Mouse (Mus musculus) heart, adult 9 months (tissue): ENCODE data around the gene Dact3.
A peak's percentile ranks its signal among the peaks of the same experiment; 100 is the strongest.

Experiments
- DNase-seq, 2 experiments: peaks; one replicate each; pipeline ENCODE4 v3.0.0; 2022; ENCODE audit warnings: low spot score in 2 of 2

The Dact3 gene

DNA sequence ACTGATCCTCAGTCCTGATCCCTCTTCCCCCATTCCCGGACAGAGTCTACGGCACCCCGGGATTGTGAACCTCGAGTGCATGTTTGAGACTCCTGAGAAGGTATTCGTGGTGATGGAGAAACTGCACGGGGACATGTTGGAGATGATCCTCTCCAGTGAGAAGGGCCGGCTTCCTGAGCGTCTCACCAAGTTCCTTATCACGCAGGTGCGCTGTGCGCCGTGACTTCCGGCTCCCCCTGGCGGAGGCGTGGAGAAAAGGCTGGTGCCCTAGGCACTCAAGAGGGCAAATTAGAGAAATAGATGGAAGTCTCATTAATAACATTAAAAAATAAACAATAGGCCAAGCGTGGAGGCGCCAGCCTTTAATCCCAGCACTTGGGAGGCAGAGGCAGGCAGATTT is 16.8 kb upstream of the Dact3 start:
- DNase-seq: no peak

DNA sequence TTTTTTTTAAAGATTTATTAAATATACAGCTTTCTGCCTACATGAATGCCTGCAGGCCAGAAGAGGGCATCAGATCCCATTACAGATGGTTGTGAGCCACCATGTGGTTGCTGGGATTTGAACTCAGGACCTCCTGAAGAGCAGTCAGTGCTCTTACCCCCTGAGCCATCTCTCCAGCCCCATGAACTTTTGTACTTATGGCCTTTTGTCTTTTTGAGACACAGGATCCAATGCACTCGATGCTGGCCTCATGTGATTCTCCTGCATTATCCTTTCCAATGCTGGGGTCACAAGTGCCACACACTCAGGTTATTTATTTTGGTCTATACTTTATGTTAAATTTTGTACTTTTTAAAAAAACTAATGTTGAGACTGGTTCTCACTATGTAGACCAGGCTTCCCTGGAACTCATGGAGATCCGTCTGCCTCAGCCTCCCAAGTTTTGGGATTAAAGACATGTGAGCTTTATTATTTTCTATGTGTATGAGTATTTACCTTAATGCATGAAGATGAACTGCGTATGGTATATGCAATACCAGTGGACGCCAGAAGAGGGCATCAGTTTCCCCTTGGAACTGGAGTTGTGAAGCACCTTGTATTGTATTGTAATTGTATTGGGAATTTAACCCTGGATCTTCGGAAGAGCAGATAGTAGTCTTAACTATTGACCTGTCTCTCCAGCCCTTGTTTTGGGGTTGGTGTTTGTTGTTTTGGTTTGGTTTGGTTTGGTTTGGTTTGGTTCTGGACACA is 15.0 kb upstream of the Dact3 start:
- peak in 1 of 2 experiments; percentile 51 for DNase-seq

DNA sequence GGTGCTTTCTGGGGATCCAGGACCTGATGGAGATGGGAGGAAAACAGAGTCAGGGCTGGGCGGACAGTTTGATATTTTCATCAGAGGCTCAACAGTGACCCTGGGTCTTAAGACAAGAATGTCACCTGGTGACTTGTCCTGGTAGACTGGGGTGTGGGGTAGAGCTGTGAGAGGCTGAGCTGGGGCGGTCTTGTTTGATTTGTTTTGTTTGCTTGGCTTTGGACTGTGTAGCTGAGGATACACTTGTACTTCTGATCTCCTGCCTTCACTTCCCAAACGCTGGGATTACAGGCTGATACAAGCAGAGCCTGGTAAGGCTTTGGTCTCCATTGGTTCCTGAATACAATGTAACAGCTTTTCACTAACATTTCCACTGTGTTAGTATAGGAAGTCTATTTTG is 7.6 kb upstream of the Dact3 start:
- no peak for DNase-seq

DNA sequence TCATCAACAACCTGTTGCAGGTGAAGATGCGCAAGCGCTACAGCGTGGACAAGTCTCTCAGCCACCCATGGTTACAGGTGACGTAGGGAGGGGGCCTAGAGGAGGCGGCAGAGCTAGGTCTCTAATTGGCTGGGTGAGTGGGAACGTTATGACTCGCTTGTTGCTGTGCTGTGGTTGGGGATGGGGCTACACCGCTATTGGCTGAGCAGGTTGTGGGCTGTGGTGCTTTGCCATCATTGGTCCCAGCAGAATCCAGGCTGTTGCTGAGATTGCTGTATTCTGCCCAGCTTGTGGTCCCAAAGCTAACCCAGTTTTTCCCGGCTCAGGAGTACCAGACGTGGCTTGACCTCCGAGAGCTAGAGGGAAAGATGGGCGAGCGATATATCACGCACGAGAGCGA is 5.6 kb upstream of the Dact3 start:
- no peak for DNase-seq

DNA sequence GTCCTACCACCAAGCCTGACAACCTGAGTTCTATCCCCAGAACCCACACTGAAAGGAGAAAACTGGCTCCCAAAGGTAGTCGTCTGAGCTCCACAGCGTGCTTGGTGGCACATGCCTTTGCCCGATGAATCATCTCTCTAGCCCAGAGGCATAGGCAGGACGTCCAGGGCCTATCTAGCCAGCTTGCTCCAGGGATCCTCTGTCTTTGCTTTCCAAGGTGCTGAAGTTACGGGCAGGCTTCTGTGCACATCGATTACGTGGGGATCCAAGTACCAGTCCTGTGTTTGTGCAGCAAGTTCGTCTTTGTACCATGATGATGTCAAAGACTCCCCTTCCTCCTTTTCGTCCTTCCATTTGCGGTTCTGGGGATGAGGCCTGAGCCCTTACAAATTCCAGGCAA is 3.5 kb upstream of the Dact3 start:
- no peak for DNase-seq

DNA sequence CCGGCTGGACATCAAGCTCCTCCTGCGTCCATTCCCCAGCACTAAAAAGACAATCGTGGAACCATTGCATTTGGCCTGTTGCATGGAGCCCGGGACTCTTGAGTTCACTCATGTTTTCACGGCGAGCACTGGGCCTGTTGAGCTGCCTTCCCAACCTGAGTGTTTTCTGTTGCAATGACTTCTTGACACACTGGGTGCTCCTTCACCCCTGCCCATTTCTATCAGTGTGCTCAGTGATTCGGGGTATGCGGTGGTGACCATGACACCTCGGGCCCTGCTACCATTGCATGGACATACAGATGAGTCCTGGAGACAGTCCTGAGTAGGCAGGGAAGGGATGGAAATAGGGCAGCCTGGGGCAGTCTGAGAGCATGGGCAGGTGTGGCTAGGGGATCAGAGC is 2.6 kb upstream of the Dact3 start:
- DNase-seq: no peak

DNA sequence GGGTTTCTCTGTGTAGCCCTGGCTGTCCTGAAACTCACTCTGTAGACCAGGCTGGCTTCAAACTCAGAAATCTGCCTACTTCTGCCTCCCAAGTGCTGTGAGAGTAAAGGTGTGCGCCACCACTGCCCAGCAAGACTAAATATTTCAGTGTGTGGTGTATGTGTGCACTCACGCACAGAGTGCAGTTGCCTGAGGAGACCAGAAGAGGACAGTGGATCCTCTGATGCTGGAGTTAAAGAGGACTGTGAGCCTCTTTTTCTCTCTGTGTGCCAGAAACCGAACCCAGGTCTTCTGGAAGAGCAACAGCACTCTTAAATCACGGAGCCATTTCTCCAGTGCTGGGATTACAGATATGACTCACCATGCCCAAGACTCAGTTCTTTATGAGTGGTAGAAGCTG is 1.7 kb upstream of the Dact3 start:
- no peak for DNase-seq

DNA sequence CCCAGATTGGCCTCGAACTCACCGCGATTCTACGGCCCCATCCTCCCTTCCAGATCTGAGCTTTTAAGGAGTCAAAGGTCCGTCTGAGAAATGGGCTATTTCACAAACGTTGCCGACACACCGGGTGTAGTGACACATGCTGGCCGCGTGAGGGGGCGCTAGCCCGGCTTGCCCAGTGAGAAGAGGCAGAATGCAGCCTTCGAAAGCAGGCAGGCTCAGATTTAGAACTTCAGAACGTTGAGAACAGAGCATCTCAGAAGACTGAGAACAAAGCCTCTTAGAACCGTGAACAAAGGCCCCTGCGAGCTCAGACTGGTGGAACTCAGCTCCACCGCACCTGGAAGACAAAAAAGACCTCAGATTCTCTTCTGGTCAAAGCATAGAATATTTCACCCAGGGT is 927 bp upstream of the Dact3 start:
- DNase-seq: peak; percentile 69 to 77

DNA sequence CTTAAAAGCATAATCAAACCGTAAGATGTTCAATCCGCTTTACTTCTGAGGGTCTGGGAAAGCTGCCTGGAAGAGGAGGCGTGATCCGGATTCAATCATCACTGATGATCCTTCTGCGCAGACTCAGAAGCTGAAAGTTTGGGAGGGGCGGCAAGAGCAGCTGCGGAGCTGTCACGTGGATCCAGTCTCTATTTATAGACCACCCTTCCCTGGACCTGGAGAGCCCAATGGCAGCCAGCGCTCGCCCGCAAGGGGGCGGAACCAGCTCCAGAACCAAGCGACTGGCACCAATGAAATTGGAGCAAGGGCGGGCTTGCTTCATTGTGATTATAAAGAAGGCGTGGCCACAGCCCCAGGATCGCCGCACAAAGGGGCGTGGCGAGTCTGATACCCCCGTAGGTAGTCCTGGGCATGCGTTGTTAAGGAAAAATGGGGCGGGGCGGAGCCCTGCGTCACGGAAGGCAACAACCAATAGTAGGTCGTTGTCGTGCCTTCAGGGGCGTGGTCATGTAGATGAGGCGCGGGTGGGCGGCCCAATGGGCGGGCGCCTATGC is 284 bp upstream of the Dact3 start:
- peak; percentile 100 for DNase-seq

DNA sequence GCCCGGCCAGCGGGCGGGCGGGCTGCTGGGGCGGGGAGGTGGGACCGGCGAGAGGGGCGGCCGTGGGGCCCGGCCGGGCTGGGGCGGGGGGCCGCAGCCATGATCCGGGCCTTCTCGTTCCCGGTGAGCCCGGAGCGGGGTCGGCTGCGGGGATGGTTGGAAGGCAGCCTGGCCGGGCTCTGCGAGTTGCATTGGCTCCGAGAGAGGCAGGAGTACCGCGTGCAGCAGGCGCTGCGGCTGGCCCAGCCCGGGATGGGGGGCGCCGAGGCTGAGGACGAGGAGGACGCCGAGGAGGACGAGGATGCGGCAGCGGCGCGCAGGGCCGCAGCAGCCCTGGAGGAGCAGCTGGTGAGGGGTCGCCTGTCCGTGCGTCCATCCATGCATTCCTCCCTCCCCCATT is 209 bp downstream of the Dact3 start:
- DNase-seq: no peak

DNA sequence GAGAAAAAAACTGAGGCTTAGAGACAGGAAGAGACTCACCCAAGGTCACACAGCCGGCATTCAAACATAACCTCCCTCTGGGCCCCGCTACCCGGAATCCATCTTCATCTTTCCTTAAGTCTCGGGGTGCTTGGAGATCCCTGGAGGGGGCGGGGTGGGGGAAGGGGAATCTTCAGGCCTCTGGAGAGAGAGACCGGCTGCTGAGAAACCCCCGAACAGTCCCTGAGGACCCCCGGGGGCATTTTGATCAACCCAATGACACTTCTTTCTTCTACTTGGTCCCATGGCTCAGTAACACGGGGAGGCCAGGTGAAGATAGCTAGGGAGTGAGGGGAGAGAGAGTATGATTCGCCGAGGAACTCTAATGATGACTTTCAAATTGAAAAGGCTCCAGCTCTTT is 889 bp downstream of the Dact3 start:
- no peak for DNase-seq

DNA sequence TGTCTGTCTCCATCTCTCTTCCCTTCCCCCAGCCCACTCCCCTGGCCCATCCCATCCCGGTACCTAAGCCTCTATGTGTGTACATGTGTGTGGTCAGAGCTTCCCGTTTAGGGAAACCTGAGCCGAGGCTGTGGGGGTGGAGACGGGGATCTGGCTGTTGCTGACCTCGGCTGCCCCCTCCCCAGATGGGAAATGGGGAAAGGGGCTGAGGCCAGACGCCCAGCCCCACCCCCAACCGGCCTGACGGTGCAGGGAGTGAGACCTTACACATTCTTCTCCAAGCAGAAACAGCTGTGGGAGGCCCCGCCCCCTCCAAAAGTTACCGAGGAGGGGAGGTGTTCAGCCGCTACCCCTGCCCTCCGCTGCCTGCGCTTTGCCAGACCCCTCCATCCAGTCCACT is 1.5 kb downstream of the Dact3 start:
- no peak for DNase-seq

DNA sequence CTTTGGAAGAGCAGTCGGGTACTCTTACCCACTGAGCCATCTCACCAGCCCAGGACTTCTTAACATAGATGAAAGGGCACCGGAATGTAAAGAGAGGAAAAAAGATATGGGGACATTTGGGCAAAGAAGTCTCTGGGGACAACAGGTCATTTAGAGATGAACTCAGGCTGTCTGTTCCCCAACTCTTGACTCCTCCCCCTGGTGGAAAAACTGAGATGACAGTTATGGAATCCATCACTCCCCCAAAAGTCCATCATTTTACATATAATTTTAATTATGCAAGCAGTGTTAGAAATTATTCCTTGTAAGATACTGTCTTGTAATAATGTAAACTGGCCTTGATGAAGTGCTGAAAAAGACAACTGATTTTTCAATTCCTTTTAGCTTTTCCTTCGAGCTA is 2.6 kb downstream of the Dact3 start:
- no peak for DNase-seq

DNA sequence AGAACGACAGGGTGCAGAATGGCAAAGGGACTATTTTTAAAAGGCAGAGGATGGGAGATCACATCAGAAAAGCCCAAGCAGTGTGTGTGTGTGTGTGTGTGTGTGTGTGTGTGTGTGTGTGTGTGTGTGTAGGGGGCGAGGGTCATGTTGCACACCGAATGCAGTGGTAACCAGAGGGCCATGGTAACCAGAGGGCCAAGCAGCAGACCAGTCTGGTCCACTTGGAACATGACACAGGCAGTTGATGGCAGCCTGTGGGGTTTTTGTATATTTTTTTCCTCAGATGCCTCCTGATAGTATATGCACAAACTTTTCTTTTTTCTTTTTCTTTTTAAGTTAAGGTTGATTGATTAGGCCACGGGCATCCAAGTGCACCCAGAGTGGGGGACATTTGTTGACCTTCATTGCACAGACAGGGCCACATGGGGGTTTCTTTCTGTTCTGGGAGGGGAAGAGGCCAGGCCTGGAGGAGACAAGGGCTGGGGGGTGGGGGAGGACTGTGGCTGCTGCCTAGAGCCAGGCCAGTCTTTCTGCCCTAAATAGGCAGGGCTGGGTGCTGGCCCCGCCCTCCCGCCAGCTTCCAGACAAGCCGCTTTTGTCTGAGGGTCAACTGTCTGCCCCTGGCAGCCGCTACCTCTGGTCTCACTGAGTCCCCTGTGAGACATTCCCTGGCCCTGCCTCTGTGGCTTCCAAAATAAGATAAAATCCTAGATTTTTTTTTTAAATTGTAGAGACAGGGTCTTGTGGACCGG is 4.9 kb downstream of the Dact3 start:
- DNase-seq: peak; percentile 61 to 72

DNA sequence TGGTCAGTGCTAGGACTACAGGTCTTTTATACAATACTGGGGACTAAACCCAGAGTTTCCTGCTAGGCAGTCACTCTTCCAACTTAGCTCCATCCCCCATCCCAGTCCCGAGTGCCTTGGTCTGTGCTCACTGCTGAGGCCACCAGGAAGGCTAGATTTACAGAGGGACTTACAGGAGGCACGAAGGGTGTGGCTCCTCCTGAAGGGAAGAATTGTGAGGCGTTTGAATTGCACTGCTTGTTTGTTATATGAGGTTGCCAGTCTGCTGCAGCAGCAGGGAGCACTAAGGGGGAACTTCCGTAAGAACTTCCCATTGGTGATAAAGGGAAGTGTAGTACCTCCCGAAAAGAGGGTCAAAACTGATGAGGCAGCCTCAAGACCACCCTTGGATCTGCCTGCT is 5.5 kb downstream of the Dact3 start:
- no peak for DNase-seq

DNA sequence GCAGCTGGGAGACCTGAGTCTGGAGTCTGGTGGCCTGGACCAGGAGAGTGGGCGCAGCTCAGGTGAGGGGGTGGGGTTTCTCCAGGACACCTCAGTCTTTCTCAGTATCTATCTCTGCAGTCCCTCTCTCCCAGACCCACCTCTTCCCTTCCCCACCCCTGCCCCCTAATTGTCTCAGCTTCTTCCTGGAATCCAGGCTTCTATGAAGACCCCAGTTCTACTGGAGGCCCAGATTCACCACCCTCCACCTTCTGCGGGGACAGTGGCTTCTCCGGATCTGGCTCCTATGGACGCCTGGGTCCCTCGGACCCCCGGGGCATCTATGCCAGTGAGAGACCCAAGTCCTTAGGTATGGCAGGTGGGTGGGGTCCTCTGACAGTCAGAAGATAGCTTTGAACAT is 8.0 kb downstream of the Dact3 start:
- no peak for DNase-seq

DNA sequence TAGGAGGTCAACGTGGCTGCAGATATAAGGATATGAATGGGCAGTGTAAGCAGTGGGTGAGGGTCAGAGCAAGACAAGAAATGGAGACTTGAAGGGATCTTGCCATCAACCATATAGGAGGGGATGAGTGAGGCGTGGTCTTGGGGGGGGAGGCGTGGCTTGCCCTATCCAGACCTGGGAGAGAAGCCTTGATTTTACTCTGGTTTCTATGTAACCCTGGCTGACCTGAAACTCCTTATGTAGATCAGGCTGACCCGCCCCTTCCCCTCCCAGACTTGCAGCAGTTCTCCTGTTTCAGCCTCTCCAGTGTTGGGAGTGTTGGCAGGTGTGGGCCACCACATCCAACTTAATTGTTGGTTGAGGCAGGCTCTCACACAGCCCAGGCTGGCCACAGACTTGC is 9.2 kb downstream of the Dact3 start:
- DNase-seq: no peak

DNA sequence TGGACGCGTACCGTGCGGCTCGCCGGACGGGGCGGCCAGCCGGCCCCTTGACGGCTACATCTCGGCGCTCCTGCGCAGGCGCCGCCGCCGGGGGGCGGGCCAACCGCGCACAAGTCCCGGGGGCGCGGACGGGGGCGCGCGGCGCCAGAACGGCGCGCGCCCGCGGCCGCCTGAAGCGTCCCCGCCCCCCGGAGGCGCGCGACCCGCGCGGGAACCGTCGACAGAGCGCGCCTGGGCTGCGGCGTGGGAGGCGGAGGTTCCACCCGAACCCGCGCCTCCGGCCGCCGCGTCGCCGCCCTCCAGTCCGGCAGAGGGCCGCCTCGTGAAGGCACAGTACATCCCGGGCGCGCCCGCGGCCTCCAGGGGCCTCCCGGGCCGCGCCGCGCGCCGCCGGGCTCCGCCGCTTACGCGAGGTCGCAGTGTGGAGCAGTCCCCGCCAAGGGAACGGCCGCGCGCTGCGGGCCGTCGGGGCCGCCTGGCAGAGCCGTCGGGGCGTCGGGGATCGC is 10.2 kb downstream of the Dact3 start:
- no peak for DNase-seq

DNA sequence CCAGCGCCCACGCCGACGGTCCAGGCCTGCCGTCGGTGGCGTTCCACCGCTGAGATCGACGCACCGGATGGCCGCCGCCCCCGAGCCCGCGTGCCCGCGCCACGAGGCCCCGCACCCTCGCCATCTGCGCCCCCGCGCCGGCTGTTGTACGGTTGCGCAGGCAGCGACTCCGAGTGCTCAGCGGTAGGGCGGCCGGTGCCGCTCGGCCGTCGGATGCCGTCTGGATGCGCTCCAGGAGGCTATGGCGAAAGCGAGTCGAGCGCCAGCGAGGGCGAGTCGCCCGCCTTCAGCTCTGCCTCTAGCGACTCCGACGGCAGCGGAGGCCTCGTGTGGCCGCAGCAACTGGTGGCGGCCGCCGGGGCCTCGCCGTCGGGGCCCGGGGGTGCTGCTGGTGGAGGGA is 10.8 kb downstream of the Dact3 start:
- DNase-seq: no peak

DNA sequence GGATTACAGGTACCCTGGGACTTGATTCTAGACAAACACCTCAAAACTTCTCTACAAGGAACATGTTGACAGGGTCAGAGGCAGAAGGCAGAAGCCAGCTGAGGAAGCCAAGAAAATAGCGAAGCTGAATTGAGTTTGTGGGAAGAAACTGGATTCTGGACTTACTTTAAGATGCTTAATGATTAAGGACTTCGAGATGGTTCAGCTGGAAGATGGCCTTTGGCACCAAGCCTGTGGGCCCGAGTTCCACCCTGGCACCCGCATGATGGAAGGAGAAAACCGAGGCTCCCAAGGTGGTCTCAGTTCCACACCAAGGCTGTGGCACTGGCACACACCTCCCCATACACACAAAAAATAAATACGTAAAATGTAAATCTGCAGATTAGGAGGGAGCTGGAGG is 15.4 kb downstream of the Dact3 start:
- DNase-seq: peak; percentile 65

DNA sequence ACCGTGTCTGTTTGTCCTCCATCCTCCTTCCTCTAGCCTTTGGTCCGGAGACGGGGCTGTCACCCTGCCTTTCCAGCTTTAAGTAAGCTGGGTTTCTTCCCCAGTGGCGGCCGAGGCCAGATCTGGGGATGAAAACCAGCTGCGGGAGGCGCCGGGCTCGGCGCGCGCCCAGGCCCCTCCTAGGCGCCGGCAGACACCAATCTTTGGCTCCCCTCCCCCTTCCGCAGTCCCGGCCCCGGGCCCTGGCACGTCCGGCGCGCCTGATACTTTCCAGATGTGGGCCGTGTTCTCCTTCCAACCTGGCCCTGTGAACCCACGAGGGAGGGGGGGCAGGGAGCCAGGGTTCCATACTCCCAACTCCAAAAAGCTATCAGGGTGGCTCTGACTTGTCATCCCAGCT is 15.8 kb downstream of the Dact3 start:
- DNase-seq: peak; percentile 87

DNA sequence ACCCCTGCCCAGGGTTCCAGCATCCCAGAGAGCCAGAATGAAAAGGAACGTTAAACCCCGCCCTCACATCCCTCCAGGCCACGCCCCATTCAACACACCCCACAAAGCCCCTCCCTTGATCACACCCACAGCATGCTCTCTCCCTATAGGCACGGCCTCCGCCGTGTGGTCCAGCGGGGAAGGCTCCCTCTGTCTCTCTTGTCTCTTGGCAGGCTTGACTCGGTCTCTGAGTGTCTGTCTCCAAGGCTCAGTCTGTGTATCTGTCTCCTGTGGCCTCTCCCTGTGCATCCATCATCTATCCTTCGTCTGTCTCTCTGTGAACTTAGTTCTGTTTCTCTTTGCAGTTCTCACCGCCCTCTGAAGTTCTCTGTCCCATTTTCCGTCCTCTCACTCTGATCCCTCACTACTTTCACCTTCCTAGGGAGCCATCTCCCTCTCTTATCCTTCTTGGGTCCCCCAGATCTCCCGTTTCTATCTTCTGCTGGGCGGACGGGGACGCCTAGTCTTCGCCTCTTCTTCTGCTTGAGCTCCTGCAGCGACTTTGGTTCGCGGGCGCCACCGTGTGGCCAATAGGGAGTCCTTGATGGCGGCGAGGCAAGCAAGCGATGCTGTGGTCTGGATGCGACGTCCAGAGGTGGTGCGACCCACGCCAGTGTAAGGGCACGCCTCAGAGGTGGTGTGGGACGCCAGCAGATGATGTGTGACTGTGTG is 16.7 kb downstream of the Dact3 start, which contains the start of gene Gng8:
Gene Gng8 (plus strand): TSS at position 146 of the 711 bp plus-strand sequence.
- peak; percentile 71 to 86 for DNase-seq
